In the genomic region with DNA sequence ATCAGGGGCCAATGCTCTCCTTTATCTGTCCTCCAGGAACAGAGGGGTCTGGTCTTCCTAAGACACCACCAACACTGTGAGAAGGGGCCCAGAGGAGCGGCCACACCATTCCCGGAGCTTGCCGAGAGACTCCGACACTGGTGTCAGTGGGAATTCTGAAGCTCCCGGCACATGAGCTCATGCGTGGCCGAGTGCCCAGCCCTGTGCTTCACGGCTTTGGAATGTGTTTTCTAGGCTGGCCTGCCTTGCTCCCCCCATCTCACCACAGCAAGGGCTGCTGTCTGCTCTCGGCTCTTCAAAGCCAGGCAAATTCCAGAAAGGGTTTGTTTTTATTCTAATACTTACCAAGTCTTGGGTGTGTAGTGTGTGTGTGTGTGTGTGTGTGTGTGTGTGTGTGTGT, we compare ENCODE assay signal across 8 mouse cellular contexts. TPM values are rescaled to one million over a fixed set of nuclear protein-coding genes. Genes with fewer than 3 reads are reported as not detected.
DNase-seq lines count a peak whose midpoint lies in the region; ATAC-seq lines count a peak whose summit lies in the region.

No protein-coding gene starts in this region.

- H3K4me3 ChIP-seq in midbrain, embryonic 13.5 days (replicated peaks), result no peak overlapping the region
- no peak overlapping the region for H3K4me3 ChIP-seq in midbrain, embryonic 10.5 days
- no peak overlapping the region for H3K4me3 ChIP-seq in stomach, embryonic 16.5 days (replicated peaks; ENCODE audit: low read length)
- H3K4me3 ChIP-seq in hindbrain, embryonic 10.5 days, result no peak overlapping the region

- H3K27ac ChIP-seq in midbrain, embryonic 13.5 days, result no peak overlapping the region
- no peak overlapping the region for H3K27ac ChIP-seq in midbrain, embryonic 10.5 days (replicated peaks)
- H3K27ac ChIP-seq in stomach, embryonic 16.5 days (ENCODE audit: low read length), result no peak overlapping the region
- no peak overlapping the region for H3K27ac ChIP-seq in hindbrain, embryonic 10.5 days

- H3K9me3 ChIP-seq in midbrain, embryonic 13.5 days, result no peaks in the 10 kb centered on the region
- H3K9me3 ChIP-seq in midbrain, embryonic 10.5 days (replicated peaks), result no peaks in the 10 kb centered on the region
- H3K9me3 ChIP-seq in stomach, embryonic 16.5 days (replicated peaks; ENCODE audit: control insufficient read depth, low read length), result no peaks in the 10 kb centered on the region
- no peaks in the 10 kb centered on the region for H3K9me3 ChIP-seq in hindbrain, embryonic 10.5 days

- peaks cover 26% of the 10 kb centered on the region for H3K4me1 ChIP-seq in midbrain, embryonic 13.5 days (replicated peaks)
- peaks cover 30% of the 10 kb centered on the region for H3K4me1 ChIP-seq in midbrain, embryonic 10.5 days
- H3K4me1 ChIP-seq in stomach, embryonic 16.5 days (ENCODE audit: control insufficient read depth, insufficient read depth, low read length), result peaks cover 4% of the 10 kb centered on the region; the same call in 1 of the 2 replicates
- H3K4me1 ChIP-seq in hindbrain, embryonic 10.5 days (replicated peaks), result peaks cover 26% of the 10 kb centered on the region

- no peak overlapping the region for H3K9ac ChIP-seq in midbrain, embryonic 13.5 days (replicated peaks)
- no peak overlapping the region for H3K9ac ChIP-seq in stomach, embryonic 16.5 days (ENCODE audit: low read length)

- H3K4me2 ChIP-seq in midbrain, embryonic 13.5 days (replicated peaks), result no peak overlapping the region
- no peak overlapping the region for H3K4me2 ChIP-seq in stomach, embryonic 16.5 days (ENCODE audit: low read depth, low read length)

- DNase-seq in midbrain, embryonic 10.5 days (ENCODE audit: low spot score), result no peak
- DNase-seq in gastrocnemius, postnatal 25 days, result peak; percentile 82
- DNase-seq in kidney, postnatal 10 days, result peak; percentile 69
- no peak for DNase-seq in hindbrain, embryonic 10.5 days (ENCODE audit: low spot score)
- no peak for DNase-seq in spleen, postnatal 10 days (ENCODE audit: low spot score in 2 of 2)

- ATAC-seq in midbrain, embryonic 13.5 days, result peak; percentile 28; the same call in 1 of the 2 replicates
- peak; percentile 79 for ATAC-seq in stomach, embryonic 16.5 days (ENCODE audit: insufficient read depth, low FRiP score)
- no peak for ATAC-seq in monocyte, adult 5-6 weeks (replicated peaks; ENCODE audit: insufficient number of reproducible peaks, low FRiP score, low TSS enrichment, poor library complexity, severe bottlenecking)

- peaks cover 46% of the 10 kb centered on the region for H3K27me3 ChIP-seq in midbrain, embryonic 13.5 days
- peaks cover 73% of the 10 kb centered on the region for H3K27me3 ChIP-seq in midbrain, embryonic 10.5 days (ENCODE audit: low read depth, poor library complexity, severe bottlenecking)
- peaks cover 27% of the 10 kb centered on the region for H3K27me3 ChIP-seq in stomach, embryonic 16.5 days (ENCODE audit: control insufficient read depth, insufficient read depth, low read length)
- peaks cover 78% of the 10 kb centered on the region for H3K27me3 ChIP-seq in hindbrain, embryonic 10.5 days (ENCODE audit: insufficient read depth, poor library complexity, severe bottlenecking)

- no peaks in the 10 kb centered on the region for H3K36me3 ChIP-seq in midbrain, embryonic 13.5 days
- H3K36me3 ChIP-seq in midbrain, embryonic 10.5 days, result no peaks in the 10 kb centered on the region
- H3K36me3 ChIP-seq in stomach, embryonic 16.5 days (ENCODE audit: control insufficient read depth, insufficient read depth, low read length), result no peaks in the 10 kb centered on the region
- H3K36me3 ChIP-seq in hindbrain, embryonic 10.5 days, result no peaks in the 10 kb centered on the region

- 78% methylated on average over 9 of the region's 9 CpGs for WGBS in midbrain, embryonic 13.5 days
- 85% methylated on average over 9 of the region's 9 CpGs for WGBS in midbrain, embryonic 10.5 days
- WGBS in stomach, embryonic 16.5 days, result 50% methylated on average over 9 of the region's 9 CpGs
- 82% methylated on average over 9 of the region's 9 CpGs for WGBS in hindbrain, embryonic 10.5 days

RNA-seq across cellular contexts. Expression of gene 3100002H09Rik, which starts 39.6 kb away (rescaled TPM):
- polyA plus RNA-seq in midbrain, embryonic 13.5 days (2015; fragmentation: Nextera tagmentation; extraction: Ambion mirVana), result 0.79 and 1.1 TPM in 2 replicates
- 0.73 and 1.9 TPM in 2 replicates for polyA plus RNA-seq in midbrain, embryonic 10.5 days (2016; fragmentation: Nextera tagmentation; extraction: Ambion mirVana)
- total RNA-seq in gastrocnemius, postnatal 25 days (2021), result not detected
- polyA plus RNA-seq in stomach, embryonic 16.5 days (2015; fragmentation: Nextera tagmentation; extraction: Ambion mirVana), result not detected in 2 replicates
- not detected in 3 replicates for total RNA-seq in monocyte, adult 5-6 weeks (2017)
- 0.25 TPM in 1 of 2 replicates, not detected in the other for polyA plus RNA-seq in hindbrain, embryonic 10.5 days (2016; fragmentation: Nextera tagmentation; extraction: Ambion mirVana)

Comparison
In these comparisons a context has a peak if more than half of its experiments do, and no peak if none do; other contexts are left out.
1. DNase-seq: peak in gastrocnemius, postnatal 25 days (single experiment) and kidney, postnatal 10 days (single experiment); none in midbrain, embryonic 10.5 days (single experiment), hindbrain, embryonic 10.5 days (single experiment) and spleen, postnatal 10 days (0 of 2).